In genomic region chr15:98746344-98746965, GRCm38 (mm10) we compare ENCODE assay signal across 38 mouse cellular contexts. TPM values are rescaled to one million over a fixed set of nuclear protein-coding genes. Genes with fewer than 3 reads are reported as not detected.
DNase-seq lines count a peak whose midpoint lies in the region; ATAC-seq and TF ChIP-seq lines count a peak whose summit lies in the region.
"Had no signal": no experiment of that assay in that cellular context is flagged by ENCODE, and none has a peak within 500 bp of the region (broad histone marks: within the 10 kb centered on the region; RNA-seq: fewer than 3 reads in every experiment).

No protein-coding gene starts in this region.

- H3K4me3 ChIP-seq in myocyte, result no peak overlapping the region
- no peak overlapping the region for H3K4me3 ChIP-seq in forebrain, embryonic 11.5 days (ENCODE audit: low read depth, low read length)
- H3K4me3 ChIP-seq: embryonic facial prominence, embryonic 12.5 days; erythroblast, embryonic 14.5 days; forebrain, embryonic 13.5 days; heart, embryonic 10.5 days; hindbrain, embryonic 13.5 days; limb, embryonic 12.5 days; liver, embryonic 15.5 days; lung, embryonic 15.5 days; midbrain, embryonic 13.5 days had no signal

- H3K9ac ChIP-seq in forebrain, embryonic 11.5 days (ENCODE audit: low read length), result no peak overlapping the region
- H3K9ac ChIP-seq: embryonic facial prominence, embryonic 12.5 days; forebrain, embryonic 13.5 days; hindbrain, embryonic 13.5 days; limb, embryonic 12.5 days; liver, embryonic 15.5 days; lung, embryonic 15.5 days; midbrain, embryonic 13.5 days had no signal

- no peak for ATAC-seq in forebrain, embryonic 11.5 days (replicated peaks; ENCODE audit: low FRiP score)
- ATAC-seq: forebrain, embryonic 13.5 days; midbrain, embryonic 13.5 days had no signal

- H3K9me3 ChIP-seq in forebrain, embryonic 11.5 days (ENCODE audit: control insufficient read depth, low read length), result no peaks in the 10 kb centered on the region
- H3K9me3 ChIP-seq: embryonic facial prominence, embryonic 12.5 days; forebrain, embryonic 13.5 days; heart, embryonic 10.5 days; hindbrain, embryonic 13.5 days; limb, embryonic 12.5 days; liver, embryonic 15.5 days; lung, embryonic 15.5 days; midbrain, embryonic 13.5 days had no signal

- peak; percentile 14 for DNase-seq in lung, postnatal 36 days
- DNase-seq in lung, postnatal 25 days (ENCODE audit: low spot score), result no peak
- peak; percentile 80 for DNase-seq in 3T3-L1 (ENCODE audit: low read depth, low spot score)
- peak; percentile 18 for DNase-seq in Muller cell, postnatal 12 days (ENCODE audit: inconsistent ontology term)
- no peak for DNase-seq in forebrain, embryonic 11.5 days (ENCODE audit: low spot score)
- no peak for DNase-seq in adrenal gland, postnatal 4 days (ENCODE audit: low spot score in 2 of 2)
- DNase-seq: adrenal gland, postnatal 25 days; cerebellum, adult 9-10 months; embryo, embryonic 11 days; gastrocnemius, postnatal 25 days; heart, adult 11 months; heart, postnatal 4 days; kidney, adult 8-10 months; kidney, postnatal 4 days; thymus, postnatal 4 days had no signal

- no peak overlapping the region for H3ac ChIP-seq in myocyte (ENCODE audit: control insufficient read depth, insufficient read length)

- WGBS in forebrain, embryonic 11.5 days, result 92% methylated on average over 10 of the region's 10 CpGs

- H3K27ac ChIP-seq in forebrain, embryonic 11.5 days (ENCODE audit: low read depth, low read length), result no peak overlapping the region
- H3K27ac ChIP-seq: embryonic facial prominence, embryonic 12.5 days; forebrain, embryonic 13.5 days; heart, embryonic 10.5 days; hindbrain, embryonic 13.5 days; kidney, postnatal 0 days; limb, embryonic 12.5 days; liver, embryonic 15.5 days; lung, embryonic 15.5 days; macrophage; midbrain, embryonic 13.5 days had no signal

- H3K4me2 ChIP-seq in myocyte (ENCODE audit: low read depth), result peak overlapping the region; percentile 28
- H3K4me2 ChIP-seq in forebrain, embryonic 11.5 days (ENCODE audit: low read depth, low read length, severe bottlenecking), result no peak overlapping the region
- H3K4me2 ChIP-seq: embryonic facial prominence, embryonic 12.5 days; forebrain, embryonic 13.5 days; hindbrain, embryonic 13.5 days; limb, embryonic 12.5 days; liver, embryonic 15.5 days; lung, embryonic 15.5 days; midbrain, embryonic 13.5 days had no signal

- H3K36me3 ChIP-seq in myocyte (ENCODE audit: control insufficient read depth, insufficient read depth), result peaks cover 9% of the 10 kb centered on the region
- H3K36me3 ChIP-seq in forebrain, embryonic 11.5 days (ENCODE audit: control insufficient read depth, insufficient read depth, low read length), result no peaks in the 10 kb centered on the region; the same call in 1 of the 2 replicates

- no peak for TF ChIP-seq POLR2A in myocyte (IDR thresholded peaks at IDR 0.05; ENCODE audit: insufficient read length, low read depth)

- no peaks in the 10 kb centered on the region for H3K4me1 ChIP-seq in forebrain, embryonic 11.5 days (replicated peaks; ENCODE audit: control insufficient read depth, insufficient read depth, low read length)
- H3K4me1 ChIP-seq: embryonic facial prominence, embryonic 12.5 days; forebrain, embryonic 13.5 days; hindbrain, embryonic 13.5 days; limb, embryonic 12.5 days; midbrain, embryonic 13.5 days had no signal

- H3K79me2 ChIP-seq in myocyte (ENCODE audit: control insufficient read depth, insufficient read depth), result peaks cover 83% of the 10 kb centered on the region

- no peaks in the 10 kb centered on the region for H3K27me3 ChIP-seq in myocyte (ENCODE audit: control insufficient read depth, insufficient read depth, insufficient read length)
- no peaks in the 10 kb centered on the region for H3K27me3 ChIP-seq in forebrain, embryonic 11.5 days (ENCODE audit: control insufficient read depth, insufficient read depth, low read length)
- H3K27me3 ChIP-seq: embryonic facial prominence, embryonic 12.5 days; forebrain, embryonic 13.5 days; hindbrain, embryonic 13.5 days; limb, embryonic 12.5 days; liver, embryonic 15.5 days; lung, embryonic 15.5 days; midbrain, embryonic 13.5 days had no signal

TF ChIP-seq in myocyte, 11 proteins besides CTCF, POLR2A, EP300 and RAD21:
- TF ChIP-seq MYOG (IDR thresholded peaks at IDR 0.05; ENCODE audit: control insufficient read depth in 1 of 3, insufficient read depth in 1 of 3, insufficient read length in 2 of 3, low read depth in 2 of 3), result peak in 1 of 3 experiments; percentile 1
- TF ChIP-seq SRF (IDR thresholded peaks at IDR 0.05; ENCODE audit: control insufficient read depth, insufficient read length, low read depth), result no peak
- TF ChIP-seq TCF12 (IDR thresholded peaks at IDR 0.05; ENCODE audit: insufficient read depth, poor library complexity, severe bottlenecking), result no peak
- no peak for TF ChIP-seq USF1 (IDR thresholded peaks at IDR 0.05; ENCODE audit: low read depth)
- no peak for TF ChIP-seq POLR2AphosphoS2 (IDR thresholded peaks at IDR 0.05; ENCODE audit: insufficient read length, low read depth)
- TF ChIP-seq MYOD1 (IDR thresholded peaks at IDR 0.05; ENCODE audit: control insufficient read depth in 1 of 3, insufficient read length in 2 of 3, low read depth in 2 of 3), result peak in 1 of 3 experiments; percentile 12
- no peak for TF ChIP-seq CEBPB (IDR thresholded peaks at IDR 0.05; ENCODE audit: insufficient read depth, poor library complexity, severe bottlenecking)
- TF ChIP-seq E2F4 (IDR thresholded peaks at IDR 0.05; ENCODE audit: insufficient read depth), result no peak
- no peak for TF ChIP-seq TCF3 (IDR thresholded peaks at IDR 0.05; ENCODE audit: insufficient read length, low read depth)
- TF ChIP-seq REST (IDR thresholded peaks at IDR 0.05; ENCODE audit: insufficient read depth, insufficient read length), result no peak
- no peak for TF ChIP-seq MAX (IDR thresholded peaks at IDR 0.05; ENCODE audit: low read depth)

RNA-seq across cellular contexts. Expression of gene Arf3, which starts 16.6 kb away (rescaled TPM):
- polyA plus RNA-seq in myocyte (2012; fragmentation: generic; extraction: Trizol), result 72.0 TPM
- polyA plus RNA-seq in forebrain, embryonic 11.5 days (2014; fragmentation: Nextera tagmentation; extraction: Ambion mirVana), result 38.1 and 41.4 TPM in 2 replicates
- total RNA-seq in adrenal gland, postnatal 4 days (2021), result 100 to 1,000 TPM; 124 to 135 TPM

RNA-seq across cellular contexts. Expression of gene Fkbp11, which starts 18.5 kb away (rescaled TPM):
- 52.9 TPM for polyA plus RNA-seq in myocyte (2012; fragmentation: generic; extraction: Trizol)
- 6.1 and 6.7 TPM in 2 replicates for polyA plus RNA-seq in forebrain, embryonic 11.5 days (2014; fragmentation: Nextera tagmentation; extraction: Ambion mirVana)
- 10 to 100 TPM; 15.9 to 19.1 TPM for total RNA-seq in adrenal gland, postnatal 4 days (2021)

RNA-seq across cellular contexts. Expression of gene Wnt10b, which starts 31.5 kb away (rescaled TPM):
- polyA plus RNA-seq in myocyte (2012; fragmentation: generic; extraction: Trizol), result 3.3 TPM
- polyA plus RNA-seq in forebrain, embryonic 11.5 days (2014; fragmentation: Nextera tagmentation; extraction: Ambion mirVana), result 0.41 and 0.43 TPM in 2 replicates
- 1 to 10 TPM in 1 of 2 experiments, under 1 TPM in 1; 0.68 to 1.2 TPM for total RNA-seq in adrenal gland, postnatal 4 days (2021)
- total RNA-seq: liver, adult 2 months; megakaryocyte-erythroid progenitor cell, adult 5-6 weeks had no signal
- polyA plus RNA-seq: erythroblast, embryonic 14.5 days; forebrain, embryonic 13.5 days; kidney, postnatal 0 days; liver, adult 2 months; liver, embryonic 15.5 days; macrophage had no signal

RNA-seq across cellular contexts. Expression of gene Ccdc65, which starts 38.4 kb away (rescaled TPM):
- 2.4 TPM for polyA plus RNA-seq in myocyte (2012; fragmentation: generic; extraction: Trizol)
- polyA plus RNA-seq in forebrain, embryonic 11.5 days (2014; fragmentation: Nextera tagmentation; extraction: Ambion mirVana), result 0.92 and 1.3 TPM in 2 replicates
- under 1 TPM; 0.48 to 0.87 TPM for total RNA-seq in adrenal gland, postnatal 4 days (2021)
- total RNA-seq: gastrocnemius, adult 18-20 months; gastrocnemius, postnatal 25 days; liver, adult 2 months; megakaryocyte-erythroid progenitor cell, adult 5-6 weeks; MEL; neutrophil, adult 5-6 weeks had no signal
- polyA plus RNA-seq: erythroblast, embryonic 14.5 days; liver, adult 2 months; liver, embryonic 15.5 days had no signal

RNA-seq across cellular contexts. Expression of gene Wnt1, which starts 43.2 kb away (rescaled TPM):
- polyA plus RNA-seq in myocyte (2012; fragmentation: generic; extraction: Trizol), result 0.06 TPM
- 0.47 and 0.68 TPM in 2 replicates for polyA plus RNA-seq in forebrain, embryonic 11.5 days (2014; fragmentation: Nextera tagmentation; extraction: Ambion mirVana)
- total RNA-seq in adrenal gland, postnatal 4 days (2021), result not detected
- total RNA-seq: adrenal gland, adult 18-20 months; adrenal gland, postnatal 25 days; gastrocnemius, adult 18-20 months; gastrocnemius, postnatal 25 days; heart, postnatal 4 days; left cerebral cortex, adult 18-20 months; left cerebral cortex, postnatal 14 days; liver, adult 2 months; megakaryocyte-erythroid progenitor cell, adult 5-6 weeks; MEL; neutrophil, adult 5-6 weeks had no signal
- polyA plus RNA-seq: erythroblast, embryonic 14.5 days; forebrain, embryonic 13.5 days; heart, embryonic 10.5 days; heart, postnatal 0 days; intestine, embryonic 16.5 days; kidney, postnatal 0 days; limb, embryonic 12.5 days; liver, adult 2 months; liver, embryonic 15.5 days; lung, embryonic 15.5 days; macrophage; thymus, postnatal 0 days had no signal

Comparison
In these comparisons a context has a peak if more than half of its experiments do, and no peak if none do; other contexts are left out.
1. DNase-seq: peak in lung, postnatal 36 days (single experiment), 3T3-L1 (single experiment) and Muller cell, postnatal 12 days (single experiment); none in lung, postnatal 25 days (single experiment), forebrain, embryonic 11.5 days (single experiment) and adrenal gland, postnatal 4 days (0 of 2).